Mouse (Mus musculus) brain, embryonic 14.5 days (tissue): Measurements from ENCODE around the gene Gak.

Experiments used
- CTCF ChIP-seq: fragments of 200-500 bp; IDR thresholded peaks from 2 replicates; pipeline ENCODE4 v1.5.1; 2012; ENCODE audit warnings: inconsistent platforms, mild to moderate bottlenecking, moderate library complexity, borderline replicate concordance; ENCODE audit not compliant: insufficient read depth, insufficient read length; ENCODE audit errors: extremely low read depth
- POLR2A ChIP-seq: fragments of 200-500 bp; IDR thresholded peaks from 2 replicates; pipeline ENCODE4 v1.6.1; 2012; ENCODE audit warnings: mild to moderate bottlenecking, inconsistent platforms, borderline replicate concordance; ENCODE audit not compliant: poor library complexity, insufficient read depth, insufficient read length, severe bottlenecking; ENCODE audit errors: extremely low read depth

- TF ChIP-seq CTCF, result no peak
- TF ChIP-seq POLR2A, result no peak
Measured at GRCm38 (mm10) chr5:108647820-108648465, 18.4 kb upstream of the Gak start.
